Mouse (Mus musculus) forebrain, embryonic 15.5 days (tissue): Measurements from ENCODE around the gene Itpka. TPM values are rescaled to one million over a fixed set of nuclear protein-coding genes. Genes with fewer than 3 reads are reported as not detected.
"Not testable (repeated sequence)": the region's sequence is repeated elsewhere in the genome, so short reads cannot be mapped to it uniquely, and the experiment has no call there.

Experiments
- ATAC-seq: fragments of 200-750 bp; cut with Nextera tagmentation; replicated peaks from 2 replicates; pipeline ENCODE4 v1.8.0; 2017; ENCODE audit warnings: mild to moderate bottlenecking, moderate TSS enrichment, moderate library complexity
- H3K27ac ChIP-seq: fragments of 300-500 bp; sonication (generic); replicated peaks from 2 replicates; pipeline ENCODE4 v1.5.1; 2015; ENCODE audit warnings: mild to moderate bottlenecking, inconsistent platforms
- H3K27me3 ChIP-seq: fragments of 300-500 bp; sonication (generic); 2 replicates; pipeline ENCODE4 v1.6.1; 2015; ENCODE audit warnings: inconsistent platforms
- H3K36me3 ChIP-seq: fragments of 300-500 bp; sonication (generic); 2 replicates; pipeline ENCODE4 v1.6.1; 2015; ENCODE audit warnings: mild to moderate bottlenecking, inconsistent platforms
- H3K4me1 ChIP-seq: fragments of 300-500 bp; sonication (generic); 2 replicates; pipeline ENCODE4 v1.6.1; 2015; ENCODE audit warnings: inconsistent platforms
- H3K4me2 ChIP-seq: fragments of 300-500 bp; sonication (generic); replicated peaks from 2 replicates; pipeline ENCODE4 v1.6.1; 2015; ENCODE audit warnings: mild to moderate bottlenecking, inconsistent platforms
- H3K4me3 ChIP-seq: fragments of 300-500 bp; sonication (generic); 2 replicates; pipeline ENCODE4 v1.5.1; 2015; ENCODE audit warnings: mild to moderate bottlenecking, inconsistent platforms
- H3K9ac ChIP-seq: fragments of 300-500 bp; sonication (generic); replicated peaks from 2 replicates; pipeline ENCODE4 v1.6.1; 2015; ENCODE audit warnings: mild to moderate bottlenecking, inconsistent platforms
- H3K9me3 ChIP-seq: fragments of 300-500 bp; sonication (generic); 2 replicates; pipeline ENCODE4 v1.6.1; 2016; ENCODE audit warnings: inconsistent platforms
- WGBS: fragments of 180-500 bp; shearing (Covaris S2); methylation state at CpG from one replicate; pipeline ENCODE4 v1.1.7; 2015; ENCODE audit warnings: mixed read lengths; 5-methylcytosine and 5-hydroxymethylcytosine counted together
- polyA plus RNA-seq: library from polyadenylated mRNA; unstranded; fragments of >200 nt; fragmentation: Nextera tagmentation; extraction: Ambion mirVana; gene quantifications from 2 replicates; pipeline ENCODE4 v1.2.1, GENCODE M21; 2015

The Itpka gene
- polyA plus RNA-seq: 0.63 and 1.3 TPM in 2 replicates

DNA sequence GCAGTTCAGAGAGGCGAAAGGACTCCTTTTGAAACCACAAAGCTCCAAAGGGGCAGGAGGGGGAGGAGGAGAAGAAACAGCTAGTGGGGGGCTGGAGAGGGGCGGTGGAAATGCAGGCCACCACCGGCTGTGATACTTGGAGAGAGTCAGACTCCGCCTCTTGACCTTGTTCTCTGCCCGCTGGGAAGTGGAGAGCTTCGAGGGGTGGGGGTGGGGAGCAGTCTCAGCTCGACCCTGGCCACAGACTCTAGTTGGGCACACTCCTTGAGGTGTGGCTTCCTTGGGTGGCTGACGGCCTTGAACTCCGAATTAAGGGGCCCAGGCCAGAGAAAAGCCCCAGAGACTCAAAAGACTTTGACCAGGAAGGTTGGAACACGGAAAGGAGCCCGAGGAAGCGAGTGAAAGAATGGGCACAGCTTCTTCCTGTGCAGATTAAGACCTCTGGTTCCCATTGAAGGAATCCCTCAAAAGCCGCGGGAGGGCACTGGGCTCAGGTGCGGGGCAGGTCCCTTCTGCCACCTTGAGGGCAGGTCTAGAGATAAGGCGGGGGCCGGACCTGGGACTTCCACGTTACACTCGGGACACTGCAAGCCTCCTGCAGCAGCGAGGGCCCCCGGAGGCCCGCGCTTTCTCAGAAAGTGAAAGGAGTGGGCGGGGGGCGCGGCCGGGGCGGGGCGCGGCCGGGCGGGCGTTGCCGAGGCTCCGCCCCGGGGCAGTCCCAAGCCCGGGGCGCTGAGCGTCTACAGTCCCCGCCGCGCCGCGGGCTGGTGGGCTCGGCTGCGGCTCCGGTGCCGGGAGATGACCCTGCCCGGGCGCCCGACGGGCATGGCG, at the start of gene Itpka:
Gene Itpka (plus strand): TSS at position 757 of the 831 bp plus-strand sequence.
- Histone ChIP-seq H3K4me3 (peak within 1 kb of the TSS; percentile 53), H3K4me1 (peaks cover 36% of the 10 kb centered on the region), H3K4me2 (peak within 1 kb of the TSS; percentile 95), H3K27ac (0 out of 2 replicates have a peak within 1 kb of the TSS, but pooled peaks have one; percentile 37), H3K36me3 (no peaks in the 10 kb centered on the region), H3K27me3 (peaks cover 37% of the 10 kb centered on the region), H3K9me3 (no peaks in the 10 kb centered on the region), H3K9ac (peak within 1 kb of the TSS; percentile 28)
- ATAC-seq: peak; percentile 82
- WGBS: under 1% methylated on average over 53 of the region's 53 CpGs

GRCm38 (mm10) chr2:119694826-119695225, 47.3 kb upstream of the Itpka start:
- Histone ChIP-seq H3K9me3 (no peaks in the 10 kb centered on the region), H3K4me2 (no peak overlapping the region), H3K4me3 (no peak overlapping the region), H3K27me3 (no peaks in the 10 kb centered on the region), H3K27ac (no peak overlapping the region), H3K9ac (no peak overlapping the region), H3K36me3 (peaks cover 19% of the 10 kb centered on the region), H3K4me1 (no peaks in the 10 kb centered on the region)
- no peak for ATAC-seq
- 95% methylated on average over 1 of the region's 2 CpGs for WGBS

GRCm38 (mm10) chr2:119696111-119696510, 46.0 kb upstream of the Itpka start:
- no peak overlapping the region for H3K4me3 ChIP-seq
- no peaks in the 10 kb centered on the region for H3K4me1 ChIP-seq
- H3K4me2 ChIP-seq: no peak overlapping the region
- H3K27me3 ChIP-seq: no peaks in the 10 kb centered on the region
- no peaks in the 10 kb centered on the region for H3K9me3 ChIP-seq
- no peak overlapping the region for H3K9ac ChIP-seq
- no peak for ATAC-seq
- no peak overlapping the region for H3K27ac ChIP-seq
- 79% methylated on average over 1 of the region's 1 CpGs for WGBS
- H3K36me3 ChIP-seq: peaks cover 19% of the 10 kb centered on the region

DNA sequence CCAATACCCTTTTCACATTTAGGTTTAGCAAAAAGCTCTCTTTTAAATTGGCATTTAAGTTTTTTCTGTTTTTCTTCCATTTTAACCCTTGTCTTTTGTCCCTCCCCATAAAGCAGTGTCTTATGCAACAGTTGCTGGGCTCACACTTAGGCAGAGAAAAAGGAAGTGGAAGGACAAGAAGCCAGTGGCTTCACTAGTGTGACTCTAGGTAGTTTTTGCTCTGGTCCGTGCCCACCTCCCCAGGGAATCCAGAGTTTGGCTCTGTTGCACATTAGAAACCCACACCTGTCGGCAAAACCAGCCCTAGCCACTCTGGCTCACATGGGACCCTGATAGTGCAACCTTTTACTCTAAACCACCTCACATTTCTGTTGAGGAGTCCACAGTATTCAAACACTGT, 43.7 kb upstream of the Itpka start:
- peaks cover 13% of the 10 kb centered on the region for H3K36me3 ChIP-seq
- ATAC-seq: no peak
- H3K9me3 ChIP-seq: no peaks in the 10 kb centered on the region
- H3K27me3 ChIP-seq: no peaks in the 10 kb centered on the region
- no peaks in the 10 kb centered on the region for H3K4me1 ChIP-seq
- no peak overlapping the region for H3K27ac ChIP-seq
- no peak overlapping the region for H3K9ac ChIP-seq
- WGBS: 92% methylated on average over 2 of the region's 2 CpGs
- H3K4me3 ChIP-seq: no peak overlapping the region
- H3K4me2 ChIP-seq: no peak overlapping the region

- WGBS: 96% methylated on average over 3 of the region's 3 CpGs
- no peak for ATAC-seq
Observed at GRCm38 (mm10) chr2:119699962-119700361, 42.2 kb upstream of the Itpka start.

DNA sequence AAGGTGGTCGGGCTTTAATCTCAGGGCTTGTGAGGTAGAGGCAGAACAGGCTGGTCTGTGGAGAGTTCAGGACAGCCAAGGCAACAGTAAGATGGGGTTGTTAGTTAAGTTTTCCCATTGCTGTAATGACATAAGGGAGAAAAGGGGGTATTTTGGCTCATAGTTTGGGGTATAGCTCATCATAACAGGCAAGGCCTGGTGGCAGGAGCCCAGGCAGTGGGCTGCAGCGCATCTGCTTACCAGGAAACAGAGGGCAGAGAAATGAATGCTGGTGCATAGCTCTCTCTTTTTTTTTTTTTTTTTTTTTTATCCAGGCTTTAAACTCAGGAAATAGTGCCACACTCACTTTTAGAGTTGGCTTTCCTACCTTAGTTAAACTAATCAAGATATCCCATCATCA, 39.0 kb upstream of the Itpka start:
- no peak overlapping the region for H3K27ac ChIP-seq
- ATAC-seq: no peak
- H3K4me1 ChIP-seq: no peaks in the 10 kb centered on the region
- H3K27me3 ChIP-seq: no peaks in the 10 kb centered on the region
- no peak overlapping the region for H3K4me3 ChIP-seq
- H3K36me3 ChIP-seq: peaks cover 24% of the 10 kb centered on the region
- H3K4me2 ChIP-seq: no peak overlapping the region
- no peak overlapping the region for H3K9ac ChIP-seq
- 96% methylated on average over 2 of the region's 2 CpGs for WGBS
- no peaks in the 10 kb centered on the region for H3K9me3 ChIP-seq

More at GRCm38 (mm10) chr2:119699962-119700361, 42.2 kb upstream of the Itpka start:
- Histone ChIP-seq H3K36me3 (peaks cover 6% of the 10 kb centered on the region; the same call in 1 of the 2 replicates), H3K9ac (no peak overlapping the region), H3K4me2 (no peak overlapping the region), H3K9me3 (no peaks in the 10 kb centered on the region), H3K4me1 (no peaks in the 10 kb centered on the region), H3K27me3 (no peaks in the 10 kb centered on the region), H3K4me3 (no peak overlapping the region), H3K27ac (no peak overlapping the region)

DNA sequence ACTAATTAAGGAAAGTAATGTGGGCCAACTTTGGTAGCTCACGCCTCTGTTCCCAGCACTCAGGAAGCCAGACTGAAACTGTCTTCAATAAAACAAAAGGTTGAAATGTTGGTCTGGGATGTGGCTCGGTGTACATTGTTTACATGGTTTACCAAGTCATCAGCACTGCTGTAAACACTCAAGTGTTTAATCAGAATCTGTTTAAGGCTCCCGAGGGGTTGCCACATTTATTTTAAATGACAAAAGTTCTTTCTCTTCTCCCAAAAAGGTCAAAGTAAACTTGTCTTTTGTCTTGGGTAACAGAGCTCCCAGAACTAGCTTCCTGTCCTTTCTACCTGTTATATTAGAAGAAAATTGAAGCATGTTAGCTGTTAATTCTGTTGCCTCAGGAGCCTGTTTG, 34.5 kb upstream of the Itpka start:
- Histone ChIP-seq H3K4me1 (no peaks in the 10 kb centered on the region), H3K27me3 (no peaks in the 10 kb centered on the region), H3K4me2 (no peak overlapping the region), H3K4me3 (no peak overlapping the region), H3K36me3 (peaks cover 52% of the 10 kb centered on the region), H3K9me3 (no peaks in the 10 kb centered on the region), H3K9ac (no peak overlapping the region), H3K27ac (no peak overlapping the region)
- no peak for ATAC-seq
- 81% methylated on average over 3 of the region's 3 CpGs for WGBS

GRCm38 (mm10) chr2:119710011-119710410, 32.1 kb upstream of the Itpka start:
- 89% methylated on average over 3 of the region's 3 CpGs for WGBS
- Histone ChIP-seq H3K9me3 (no peaks in the 10 kb centered on the region), H3K27me3 (no peaks in the 10 kb centered on the region), H3K27ac (no peak overlapping the region), H3K4me3 (no peak overlapping the region), H3K9ac (no peak overlapping the region), H3K36me3 (peaks cover 69% of the 10 kb centered on the region), H3K4me1 (no peaks in the 10 kb centered on the region), H3K4me2 (no peak overlapping the region)
- no peak for ATAC-seq

- not testable (repeated sequence) for H3K4me3 ChIP-seq, H3K4me1 ChIP-seq, H3K9ac ChIP-seq, H3K27me3 ChIP-seq, H3K4me2 ChIP-seq, ATAC-seq, H3K9me3 ChIP-seq, H3K27ac ChIP-seq
- H3K36me3 ChIP-seq: peaks cover 75% of the 10 kb centered on the region
- WGBS: 92% methylated on average over 2 of the region's 2 CpGs
Observed at GRCm38 (mm10) chr2:119715868-119716267, 26.3 kb upstream of the Itpka start.

DNA sequence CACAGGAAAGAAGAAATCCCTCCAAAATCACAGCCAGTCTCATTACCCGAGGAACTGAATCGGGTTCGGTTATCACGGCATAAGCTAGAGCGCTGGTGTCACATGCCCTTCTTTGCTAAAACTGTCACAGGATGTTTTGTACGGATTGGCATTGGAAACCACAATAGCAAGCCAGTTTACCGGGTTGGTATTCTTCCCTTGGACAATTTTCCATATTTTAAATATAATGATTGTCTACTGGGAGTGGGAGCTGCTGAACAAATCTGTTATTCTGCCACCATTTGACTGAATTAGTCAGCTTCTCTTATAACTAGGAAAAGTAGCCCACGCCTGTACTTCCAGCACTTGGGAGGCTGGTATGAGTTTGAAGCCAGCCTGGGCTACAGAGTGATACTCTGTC, 21.1 kb upstream of the Itpka start:
- H3K4me2 ChIP-seq: no peak overlapping the region
- H3K9ac ChIP-seq: no peak overlapping the region
- no peak overlapping the region for H3K27ac ChIP-seq
- no peak for ATAC-seq
- WGBS: 96% methylated on average over 8 of the region's 8 CpGs
- no peaks in the 10 kb centered on the region for H3K27me3 ChIP-seq
- no peaks in the 10 kb centered on the region for H3K4me1 ChIP-seq
- H3K36me3 ChIP-seq: peaks cover 81% of the 10 kb centered on the region
- no peaks in the 10 kb centered on the region for H3K9me3 ChIP-seq
- no peak overlapping the region for H3K4me3 ChIP-seq

GRCm38 (mm10) chr2:119727762-119728416, 14.2 kb upstream of the Itpka start:
- WGBS: 90% methylated on average over 3 of the region's 3 CpGs
- no peak for ATAC-seq
- H3K4me3 ChIP-seq: no peak overlapping the region
- H3K36me3 ChIP-seq: peaks cover 91% of the 10 kb centered on the region
- no peaks in the 10 kb centered on the region for H3K9me3 ChIP-seq
- H3K9ac ChIP-seq: no peak overlapping the region
- no peaks in the 10 kb centered on the region for H3K4me1 ChIP-seq
- no peak overlapping the region for H3K27ac ChIP-seq
- no peaks in the 10 kb centered on the region for H3K27me3 ChIP-seq
- H3K4me2 ChIP-seq: no peak overlapping the region

DNA sequence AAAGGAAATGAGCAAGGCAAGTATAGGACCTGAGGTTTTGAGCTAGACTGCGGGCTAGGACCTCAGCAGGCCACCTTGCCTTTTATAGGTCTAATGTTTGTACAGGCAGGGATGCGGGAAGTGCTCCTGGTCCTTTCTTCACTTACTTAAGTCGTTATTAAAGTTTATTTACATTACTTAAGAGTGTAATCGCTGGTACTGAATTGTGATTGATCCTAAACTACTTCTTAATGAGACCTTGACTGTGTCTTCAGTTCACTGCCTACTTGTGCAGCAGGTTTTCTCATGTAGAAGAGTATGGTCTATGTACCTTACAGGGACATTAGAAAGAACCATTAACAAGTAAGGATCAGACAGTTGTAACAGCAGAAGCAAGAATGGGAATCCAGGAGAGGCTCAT, 11.4 kb upstream of the Itpka start:
- Histone ChIP-seq H3K4me3 (no peak overlapping the region), H3K27me3 (no peaks in the 10 kb centered on the region), H3K9me3 (no peaks in the 10 kb centered on the region), H3K4me2 (no peak overlapping the region), H3K36me3 (peaks cover 90% of the 10 kb centered on the region), H3K4me1 (no peaks in the 10 kb centered on the region), H3K9ac (no peak overlapping the region), H3K27ac (no peak overlapping the region)
- ATAC-seq: no peak
- 87% methylated on average over 4 of the region's 4 CpGs for WGBS
